Mouse (Mus musculus): ENCODE measurements around the gene Pafah1b3.
"Not testable (repeated sequence)": the region's sequence is repeated elsewhere in the genome, so short reads cannot be mapped to it uniquely, and the experiment has no call there.

Pafah1b3 gene

DNA sequence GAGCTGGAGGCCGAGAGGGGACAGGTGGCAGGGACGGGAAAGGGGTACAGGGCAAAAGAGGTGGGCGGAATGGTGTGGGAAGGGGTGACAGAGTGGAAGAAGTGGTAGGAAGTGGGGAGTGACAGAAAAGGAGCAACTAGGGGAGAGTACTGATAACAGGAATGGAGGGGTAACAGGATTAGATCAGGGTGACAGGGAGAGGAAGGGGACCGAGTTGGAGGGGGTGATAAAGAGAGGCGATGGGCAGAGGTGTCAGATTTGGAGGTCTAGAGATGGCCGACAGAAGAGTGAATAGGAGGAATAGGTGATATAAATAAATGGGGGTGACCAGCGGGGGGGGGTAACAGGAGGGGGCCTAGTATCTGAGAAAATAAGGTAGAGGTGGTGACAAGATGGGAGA is 29.2 kb downstream of the Pafah1b3 start:
- DNase-seq (ENCODE audit: low spot score) = no peak

DNA sequence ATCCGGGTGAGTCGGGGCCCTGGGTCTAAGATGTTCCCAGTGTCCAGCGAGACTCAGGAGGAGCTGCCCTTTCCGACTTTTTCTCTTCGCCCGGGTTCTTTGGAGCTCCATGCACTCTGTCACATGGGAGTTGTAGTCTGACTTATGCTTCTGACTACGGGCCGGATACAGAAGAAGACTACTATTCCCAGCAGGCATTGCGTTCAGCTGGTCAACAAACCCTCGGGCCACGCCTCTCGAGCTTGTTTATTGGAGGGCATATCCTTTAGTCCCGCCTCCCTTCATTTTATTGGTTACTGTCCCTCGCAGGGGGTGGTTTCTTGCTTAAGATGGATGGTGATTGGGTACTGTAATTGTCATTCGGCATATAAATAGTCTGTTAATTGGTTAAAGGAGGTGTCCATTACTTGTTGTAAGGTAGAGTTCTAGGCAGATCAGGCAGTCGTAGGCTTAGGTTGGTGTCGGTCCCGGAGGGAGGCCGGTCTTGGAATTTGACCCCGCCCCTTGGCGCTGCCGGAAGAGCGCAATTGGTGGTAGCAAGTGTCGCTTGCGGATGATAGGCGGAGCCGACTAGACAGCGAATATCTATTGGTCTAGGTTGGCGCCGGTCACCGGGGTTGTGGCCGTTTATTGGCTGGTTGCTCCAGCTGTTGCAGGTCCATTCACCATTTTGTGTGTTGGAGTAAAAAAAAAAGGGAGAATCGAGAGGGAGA is 29.9 kb downstream of the Pafah1b3 start:
- peak; percentile 100 for DNase-seq (ENCODE audit: low spot score)

DNA sequence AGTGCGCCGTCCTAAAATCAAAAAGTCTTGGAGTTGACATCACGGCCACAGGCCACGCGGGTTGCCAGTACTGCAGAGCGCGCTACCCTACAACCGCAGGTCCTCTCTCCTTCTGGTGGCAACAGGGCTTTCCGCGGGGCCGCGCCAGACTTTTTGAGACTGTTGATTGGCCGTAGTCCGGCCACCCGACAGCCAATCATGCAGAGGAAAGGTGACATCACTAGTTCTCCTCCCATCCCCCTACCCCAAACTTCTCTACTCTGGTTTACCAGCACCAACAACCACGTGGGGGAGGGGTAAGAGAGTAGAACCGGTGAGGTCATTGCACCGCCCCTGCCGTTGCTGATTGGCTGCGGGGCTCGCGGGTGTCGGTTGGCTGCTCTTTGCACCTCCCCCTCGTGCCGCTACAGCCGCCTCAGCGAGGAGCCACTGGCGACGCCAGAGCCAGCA is 30.5 kb downstream of the Pafah1b3 start, which contains the start of gene Cic:
TSS of gene Cic (plus strand) at position 404 of the 450 bp plus-strand sequence.
- DNase-seq (ENCODE audit: low spot score) = peak; percentile 100

DNA sequence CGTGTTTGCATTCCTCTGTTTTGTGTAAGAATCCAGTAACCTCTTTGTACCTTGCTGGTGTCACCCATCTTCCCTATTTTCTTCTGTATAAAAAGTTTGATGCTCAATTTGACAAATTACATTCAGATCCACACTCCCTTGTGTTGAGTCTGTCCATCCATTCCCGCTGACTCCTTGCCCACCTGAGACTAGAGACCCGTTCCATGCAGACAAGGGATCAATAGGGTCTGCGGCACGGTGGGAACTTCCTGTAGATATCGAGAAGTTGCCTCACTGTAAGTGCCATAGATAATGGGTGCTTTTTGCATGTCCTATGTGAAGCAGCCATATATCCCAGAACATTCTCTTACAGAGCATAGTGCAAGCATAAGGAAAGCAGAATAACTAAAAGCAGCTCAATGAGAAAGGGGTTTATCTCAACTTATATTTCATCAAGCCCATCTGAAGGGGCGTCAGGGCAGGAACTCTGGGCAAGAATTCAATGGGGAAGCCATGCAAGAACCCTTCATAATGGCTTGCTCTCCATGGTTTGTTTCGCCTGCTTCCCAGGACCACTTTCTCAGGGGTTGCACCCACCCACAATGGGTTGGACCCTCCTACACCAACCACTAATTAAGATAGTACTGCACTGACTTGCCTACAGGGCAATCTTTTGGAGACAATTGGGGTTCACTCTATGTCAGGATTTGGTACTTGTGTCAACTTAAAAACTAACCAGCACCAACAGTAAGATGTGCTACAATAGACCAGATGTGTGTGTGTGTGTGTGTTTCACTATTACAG is 31.4 kb downstream of the Pafah1b3 start:
- no peak for DNase-seq (ENCODE audit: low spot score)

DNA sequence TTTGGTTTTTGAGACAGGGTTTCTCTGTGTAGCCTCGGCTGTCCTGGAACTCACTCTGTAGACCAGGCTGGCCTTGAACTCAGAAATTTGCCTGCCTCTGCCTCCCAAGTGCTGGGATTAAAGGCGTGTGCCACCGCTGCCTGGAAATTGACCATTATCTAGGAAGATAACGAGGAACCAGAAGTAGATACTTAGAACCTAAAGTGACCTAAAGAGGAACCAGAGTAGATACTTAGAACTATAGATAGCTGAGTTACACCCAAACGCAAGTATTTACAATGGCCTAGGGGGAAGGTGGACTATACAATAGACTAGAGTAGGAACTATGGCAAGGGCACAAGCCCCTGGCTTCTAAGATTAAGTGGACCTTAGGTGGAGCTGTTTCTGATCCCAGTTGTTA is 32.0 kb downstream of the Pafah1b3 start:
- DNase-seq (ENCODE audit: low spot score) = not testable (repeated sequence)

DNA sequence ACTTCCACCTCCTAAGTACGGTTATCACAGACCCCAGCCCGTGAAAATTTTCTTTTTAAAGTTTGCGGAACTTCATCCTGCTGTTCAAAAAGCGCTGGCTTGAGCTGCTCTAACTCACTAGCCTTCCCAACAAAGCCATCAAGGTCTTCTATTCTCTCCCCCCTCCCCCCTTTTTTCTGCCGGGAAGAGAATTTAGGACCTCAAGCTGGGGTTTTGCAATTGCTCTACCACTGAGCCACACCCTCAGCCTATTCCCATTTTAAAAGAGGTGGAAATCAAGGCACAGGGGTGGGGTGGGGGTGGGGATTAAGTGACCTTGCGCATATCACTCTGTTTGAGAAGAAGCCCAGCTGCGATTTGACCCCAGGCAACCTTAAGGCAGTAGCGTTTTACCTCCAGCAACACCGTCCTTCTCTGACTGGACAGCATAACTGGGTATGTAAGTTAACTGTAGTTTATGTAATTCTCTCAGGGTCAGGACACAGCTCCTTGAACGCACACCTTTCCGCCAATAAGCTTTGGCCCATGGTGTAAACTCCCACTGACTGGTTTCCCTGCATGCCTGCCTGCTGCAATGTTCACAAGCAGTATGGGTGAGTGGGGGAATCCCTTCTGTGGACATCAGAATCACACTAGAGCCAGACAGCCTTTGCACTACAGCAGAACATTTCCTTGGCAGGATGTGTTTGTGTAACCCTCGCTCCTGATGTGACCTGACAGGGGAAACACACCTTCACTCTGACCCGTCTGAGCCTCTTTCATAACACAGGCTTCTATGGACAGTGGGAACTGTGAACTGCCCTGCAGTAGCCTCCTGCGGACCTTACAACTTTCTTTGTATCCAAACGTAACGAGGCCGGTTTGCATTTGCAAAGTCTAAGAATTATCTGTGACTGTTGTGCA is 33.6 kb downstream of the Pafah1b3 start:
- DNase-seq (ENCODE audit: low spot score) = no peak

DNA sequence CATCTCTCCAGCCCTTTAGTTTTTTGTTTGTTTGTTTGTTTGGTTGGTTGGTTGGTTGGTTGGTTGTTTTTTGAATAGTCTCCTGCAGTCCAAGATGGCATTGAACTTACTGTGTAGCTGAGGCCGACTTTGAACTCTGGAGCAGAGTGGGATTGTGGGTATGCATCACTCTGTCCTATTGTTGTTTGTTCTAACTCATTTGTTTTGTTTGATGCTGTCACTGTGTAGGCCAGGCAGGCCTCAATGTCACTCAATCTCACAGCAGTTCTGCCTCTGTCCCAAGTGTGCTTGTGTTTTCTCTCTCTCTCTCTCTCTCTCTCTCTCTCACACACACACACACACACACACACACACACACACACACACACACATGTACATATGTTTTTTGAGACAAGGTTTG is 35.9 kb downstream of the Pafah1b3 start:
- DNase-seq (ENCODE audit: low spot score) = no peak

DNA sequence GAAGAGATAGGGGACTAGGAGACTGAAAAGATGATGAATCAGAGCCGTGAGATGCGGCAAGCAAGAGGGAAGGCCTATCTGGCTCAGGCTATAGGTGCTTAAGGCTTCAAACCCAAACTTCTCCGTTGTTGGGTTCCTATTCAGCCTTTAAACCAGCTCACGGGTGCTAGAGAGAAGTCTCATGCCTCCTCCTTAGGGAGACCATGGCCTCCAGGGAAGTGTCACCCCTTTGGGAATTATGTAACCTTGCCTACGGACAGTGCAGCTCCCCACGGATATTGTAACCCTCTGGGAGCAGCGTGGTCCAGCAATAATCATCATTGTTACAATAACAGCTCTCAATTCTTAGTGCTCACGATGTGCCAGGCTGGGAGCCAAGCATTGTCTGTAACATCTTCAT is 46.0 kb downstream of the Pafah1b3 start:
- no peak for DNase-seq (ENCODE audit: low spot score)

DNA sequence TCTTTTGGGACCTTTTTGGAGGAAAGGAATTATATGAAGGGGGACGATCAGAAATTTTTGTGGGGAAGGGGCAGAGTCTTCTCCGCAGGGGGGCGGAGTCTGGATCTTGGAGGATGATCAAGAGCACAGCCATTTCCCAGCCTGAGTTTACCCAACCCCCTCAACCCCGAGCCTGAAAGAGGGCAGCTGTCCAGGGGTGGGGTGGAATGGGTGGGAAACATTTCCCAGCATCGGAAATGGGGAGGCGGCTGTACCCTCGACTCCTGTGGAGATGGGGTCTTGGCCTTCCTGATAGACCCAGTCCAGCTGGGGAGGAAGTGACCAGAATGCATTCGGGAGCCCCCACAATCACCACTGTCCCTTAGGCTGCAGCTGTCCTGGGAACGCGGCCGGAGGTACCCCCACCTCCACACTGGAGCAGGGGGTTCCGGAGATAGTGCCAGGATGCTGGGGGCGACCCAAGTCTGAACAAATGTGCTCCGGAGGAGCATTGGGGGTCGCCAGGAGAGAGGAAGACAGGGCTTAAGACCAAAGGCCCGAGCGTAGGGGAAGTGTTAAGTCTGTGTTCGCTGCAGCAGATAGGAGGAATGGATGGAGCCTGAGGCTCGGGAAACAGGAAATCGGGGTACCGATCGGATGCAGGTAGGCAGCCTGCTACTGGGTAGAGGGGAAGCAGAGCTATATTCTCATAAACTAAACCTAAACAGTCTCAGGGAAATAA is 46.6 kb downstream of the Pafah1b3 start:
- peak; percentile 76 for DNase-seq (ENCODE audit: low spot score)

DNA sequence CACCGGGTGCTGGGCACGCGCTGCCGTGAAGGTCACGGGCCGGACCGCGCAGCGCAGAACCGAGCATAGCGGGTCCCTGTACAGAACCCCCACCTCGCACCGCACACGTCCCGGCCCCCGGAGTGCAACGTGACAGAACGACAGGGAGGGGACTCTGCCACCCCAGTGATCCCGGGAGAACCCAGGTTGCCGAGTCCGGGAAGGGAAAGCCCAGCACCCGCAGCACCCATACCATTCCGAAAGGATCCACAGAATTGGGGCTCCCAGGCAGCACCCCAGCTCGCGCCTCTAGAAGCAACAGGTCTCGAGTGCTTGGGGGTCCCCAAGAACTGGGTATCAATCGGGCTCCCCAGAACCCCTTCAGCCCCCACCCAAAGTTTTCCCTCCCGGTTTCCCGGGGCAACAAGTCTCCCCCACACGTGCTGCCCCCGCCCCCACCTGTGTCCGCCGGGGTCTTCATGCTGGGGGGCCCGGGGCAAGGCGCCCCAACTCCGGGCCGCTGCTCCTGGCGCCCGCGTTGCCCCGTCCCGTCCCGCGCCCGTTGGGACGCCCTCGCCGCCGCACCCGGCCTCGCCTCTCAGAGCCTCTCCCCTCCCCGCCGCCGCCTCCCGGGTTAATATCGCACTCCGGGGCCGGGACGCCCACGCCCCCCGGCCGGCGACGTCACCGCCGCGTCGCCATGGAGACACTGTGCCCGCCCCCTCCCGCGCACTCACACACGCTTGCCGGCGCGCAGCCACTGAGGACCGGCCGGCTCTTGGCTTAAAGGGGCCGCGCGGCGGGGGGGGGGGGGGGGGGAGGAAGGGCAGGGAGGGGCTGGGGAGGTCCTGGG is 47.4 kb downstream of the Pafah1b3 start, which contains the start of gene Erf:
TSS of gene Erf (minus strand) at position 621 of the 832 bp plus-strand sequence.
- DNase-seq (ENCODE audit: low spot score) = peak; percentile 95

DNA sequence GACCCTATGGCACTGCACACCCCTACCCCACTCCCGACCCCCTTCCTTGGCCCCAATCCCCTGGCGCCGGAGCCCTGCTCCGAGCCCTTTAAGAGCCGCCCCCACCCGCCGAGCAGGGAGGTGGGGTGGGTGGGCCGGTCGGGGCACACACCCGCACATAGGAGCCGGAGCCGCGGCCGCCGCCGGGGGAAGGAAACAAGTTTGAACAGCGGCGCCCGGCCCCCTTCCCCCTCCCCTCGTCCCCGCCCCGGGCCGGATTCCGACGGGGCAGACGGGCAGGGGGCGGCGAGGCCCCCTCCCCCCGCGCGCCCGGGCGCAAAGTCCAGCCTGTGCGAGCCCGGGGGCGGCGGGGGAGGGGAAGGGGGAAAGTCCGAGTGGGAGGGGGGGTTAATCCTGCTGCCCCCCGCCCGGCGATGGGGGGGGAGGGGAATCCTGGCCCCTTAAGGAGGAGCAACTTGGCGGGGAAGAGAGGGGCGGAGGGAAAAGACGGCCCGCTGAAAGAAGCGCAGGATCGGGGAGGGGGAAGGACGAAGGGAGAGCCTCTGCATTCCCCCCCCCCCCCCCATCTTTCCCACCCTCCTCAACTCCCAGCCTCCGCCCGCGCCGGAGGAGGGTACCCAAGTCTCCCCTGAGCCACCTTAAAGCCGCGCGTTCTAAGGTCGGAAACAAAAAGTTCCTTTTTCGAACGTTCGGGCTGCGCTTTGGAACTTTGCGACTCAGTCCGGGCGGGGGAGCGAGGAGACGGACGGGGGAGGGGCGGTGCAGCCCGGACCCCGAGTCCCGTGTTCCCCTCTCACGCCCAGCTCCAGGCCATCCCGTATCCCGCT is 48.3 kb downstream of the Pafah1b3 start:
- peak; percentile 84 for DNase-seq (ENCODE audit: low spot score)

DNA sequence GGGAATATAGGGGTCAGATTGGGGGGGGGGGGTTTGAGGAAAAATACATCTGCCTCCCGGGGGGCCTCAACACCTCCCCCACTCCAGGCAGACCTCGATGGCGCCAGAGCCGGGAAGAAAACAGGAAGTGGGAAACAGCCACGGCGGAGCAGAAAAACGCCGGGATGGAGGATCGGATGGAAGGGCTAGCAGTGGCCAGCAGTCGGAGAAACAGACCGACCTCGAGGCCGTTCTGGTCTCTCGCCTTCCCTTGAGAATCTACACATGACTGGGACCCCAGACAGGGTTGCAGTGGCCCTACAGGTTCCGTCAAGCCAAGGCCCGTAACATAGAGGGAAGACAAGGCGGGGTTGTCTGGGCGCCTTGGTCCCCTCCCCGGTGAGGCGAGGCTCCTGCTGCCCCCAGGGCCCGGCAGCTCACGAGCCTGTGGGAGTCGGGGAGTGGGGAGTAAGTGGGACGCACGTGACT is 48.9 kb downstream of the Pafah1b3 start:
- DNase-seq (ENCODE audit: low spot score) = peak; percentile 56

DNA sequence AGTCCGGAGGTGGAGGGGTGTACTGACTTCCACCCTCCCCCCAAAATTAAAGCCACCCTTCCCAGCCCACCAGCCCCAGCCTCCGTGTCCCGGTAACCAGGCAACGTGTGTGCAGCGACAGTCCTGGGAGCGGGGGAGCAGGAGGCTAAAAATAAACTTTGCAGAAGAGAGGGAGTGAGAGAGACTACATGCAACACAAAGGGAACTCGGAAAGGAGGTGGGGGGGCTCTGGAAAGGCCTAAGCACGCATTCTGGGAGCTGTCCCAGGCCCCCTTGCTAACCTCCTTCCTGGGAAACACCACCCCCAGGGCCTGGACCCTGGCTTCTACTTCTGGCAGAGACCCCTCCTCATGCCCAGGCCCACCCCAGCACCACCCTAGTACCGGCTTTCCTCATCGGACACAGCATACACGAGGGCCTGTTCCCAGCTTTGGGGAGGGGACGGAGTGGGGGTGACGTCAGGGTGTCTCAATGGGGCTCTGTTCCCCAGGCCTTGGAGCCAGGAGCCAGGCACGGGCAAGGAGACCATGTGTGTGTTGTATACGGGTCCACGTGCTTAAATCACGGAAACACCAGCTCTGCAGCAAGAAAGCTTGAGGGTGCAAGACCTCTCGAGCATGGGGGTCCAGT is 49.7 kb downstream of the Pafah1b3 start:
- DNase-seq (ENCODE audit: low spot score) = peak; percentile 48

DNA sequence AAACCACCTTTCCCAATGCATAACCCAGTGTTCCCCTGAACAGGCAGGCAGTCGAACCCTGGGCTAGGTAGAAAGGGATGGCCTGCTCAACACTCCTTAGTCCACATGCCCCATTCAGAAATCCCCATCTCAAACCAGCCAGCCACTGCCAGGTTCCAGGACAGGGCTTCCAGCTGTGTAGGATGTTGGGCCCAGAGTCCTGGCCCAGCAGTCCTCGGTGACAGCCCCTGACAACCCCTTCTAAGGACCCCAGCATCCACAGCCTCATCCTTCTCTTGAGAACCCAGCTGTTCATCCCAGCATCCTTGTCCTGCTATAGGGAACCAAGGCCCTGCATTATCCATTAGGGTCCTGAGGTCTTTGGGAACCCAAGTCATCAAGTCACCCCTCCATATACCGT is 50.3 kb downstream of the Pafah1b3 start:
- DNase-seq (ENCODE audit: low spot score) = no peak

DNA sequence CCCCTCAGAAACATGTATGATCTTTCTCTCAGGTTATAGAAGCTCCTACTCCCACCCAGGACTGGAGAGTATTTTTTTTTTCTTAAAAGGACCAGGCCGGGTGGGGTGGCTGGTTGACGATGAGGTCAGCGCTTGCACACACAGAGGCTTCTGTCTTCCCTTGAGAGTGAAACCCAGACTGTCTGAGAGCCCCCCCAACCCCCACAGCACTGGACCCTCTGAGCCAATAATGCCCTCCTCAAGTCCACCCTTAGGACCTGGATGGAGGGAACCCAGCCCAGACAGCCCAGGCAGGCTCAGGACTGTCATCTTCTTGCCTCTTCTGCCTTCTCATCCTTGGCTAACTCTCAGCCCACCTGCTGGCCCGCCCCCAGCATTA is 51.0 kb downstream of the Pafah1b3 start:
- DNase-seq (ENCODE audit: low spot score) = no peak

DNA sequence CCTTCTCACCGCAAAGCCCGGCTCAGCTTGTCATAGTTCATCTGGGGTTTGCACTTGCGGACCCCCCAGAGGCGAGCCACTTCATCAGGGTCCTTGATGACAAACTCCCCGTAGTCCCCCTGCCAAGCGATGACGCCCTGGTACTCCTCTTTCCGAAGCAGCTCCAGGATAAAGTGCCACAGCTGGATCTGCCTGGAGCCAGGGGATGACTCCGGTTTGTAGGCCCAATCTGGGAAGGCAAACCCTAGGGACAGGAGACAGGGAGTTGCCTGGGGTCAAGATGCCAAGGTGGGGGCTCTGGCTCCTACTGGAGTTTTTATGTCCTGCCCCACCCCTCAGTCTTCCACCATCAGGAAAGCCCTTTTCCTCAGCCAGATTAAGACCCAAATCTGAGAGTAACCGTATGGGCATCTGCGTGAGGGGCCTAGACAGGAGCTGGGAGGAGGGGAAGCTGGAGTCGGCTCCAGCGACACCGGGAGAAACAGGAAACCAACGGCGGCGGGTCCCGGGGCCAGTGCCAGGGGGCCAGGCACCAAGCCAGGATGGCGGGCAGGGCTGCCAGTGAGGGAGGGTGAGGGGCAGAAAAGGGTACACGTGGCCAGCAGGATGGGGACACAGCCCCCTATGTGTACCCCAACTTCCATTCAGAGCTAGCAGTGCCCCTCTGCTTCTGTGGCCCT is 51.6 kb downstream of the Pafah1b3 start:
- no peak for DNase-seq (ENCODE audit: low spot score)

All from embryo, embryonic 10 days (tissue).